ENCODE assay signal across 8 mouse cellular contexts in genomic region chrX:12151996-12152904, GRCm38 (mm10). TPM values are rescaled to one million over a fixed set of nuclear protein-coding genes. Genes with fewer than 3 reads are reported as not detected.
A peak's percentile ranks its signal among the peaks of the same experiment; 100 is the strongest.
DNase-seq lines count a peak whose midpoint lies in the region; ATAC-seq lines count a peak whose summit lies in the region.

No protein-coding gene starts in this region.

- H3K27ac ChIP-seq in lung, embryonic 15.5 days, result no peak overlapping the region
- no peak overlapping the region for H3K27ac ChIP-seq in forebrain, embryonic 13.5 days
- no peak overlapping the region for H3K27ac ChIP-seq in limb, embryonic 11.5 days (replicated peaks; ENCODE audit: low read depth, low read length)
- H3K27ac ChIP-seq in neural tube, embryonic 14.5 days (ENCODE audit: low read depth, low read length), result peak overlapping the region; percentile 8; the same call in 1 of the 2 replicates

- H3K36me3 ChIP-seq in lung, embryonic 15.5 days, result no peaks in the 10 kb centered on the region
- no peaks in the 10 kb centered on the region for H3K36me3 ChIP-seq in forebrain, embryonic 13.5 days (ENCODE audit: poor library complexity, severe bottlenecking)
- no peaks in the 10 kb centered on the region for H3K36me3 ChIP-seq in limb, embryonic 11.5 days (ENCODE audit: control insufficient read depth, insufficient read depth, low read length)
- H3K36me3 ChIP-seq in neural tube, embryonic 14.5 days (ENCODE audit: control insufficient read depth, insufficient read depth, low read length), result no peaks in the 10 kb centered on the region

- H3K4me1 ChIP-seq in lung, embryonic 15.5 days, result peaks cover 42% of the 10 kb centered on the region
- peaks cover 39% of the 10 kb centered on the region for H3K4me1 ChIP-seq in forebrain, embryonic 13.5 days
- H3K4me1 ChIP-seq in limb, embryonic 11.5 days (ENCODE audit: control insufficient read depth, insufficient read depth, low read length), result peaks cover 26% of the 10 kb centered on the region
- peaks cover 3% of the 10 kb centered on the region; the same call in 1 of the 2 replicates for H3K4me1 ChIP-seq in neural tube, embryonic 14.5 days (ENCODE audit: control insufficient read depth, insufficient read depth, low read length)

- 0 out of 2 replicates have a peak overlapping the region, but pooled peaks have one; percentile 4 for H3K9ac ChIP-seq in lung, embryonic 15.5 days
- peak overlapping the region; percentile 58 for H3K9ac ChIP-seq in forebrain, embryonic 13.5 days
- H3K9ac ChIP-seq in limb, embryonic 11.5 days (ENCODE audit: low read length), result 0 out of 2 replicates have a peak overlapping the region, but pooled peaks have one; percentile 34
- H3K9ac ChIP-seq in neural tube, embryonic 14.5 days (replicated peaks; ENCODE audit: low read depth, low read length), result no peak overlapping the region

- peak overlapping the region; percentile 56 for H3K4me2 ChIP-seq in lung, embryonic 15.5 days
- H3K4me2 ChIP-seq in forebrain, embryonic 13.5 days, result peak overlapping the region; percentile 59
- H3K4me2 ChIP-seq in limb, embryonic 11.5 days (ENCODE audit: low read depth, severe bottlenecking), result peak overlapping the region; percentile 41
- H3K4me2 ChIP-seq in neural tube, embryonic 14.5 days (ENCODE audit: low read depth, low read length), result peak overlapping the region; percentile 44

- no peak for DNase-seq in lung, postnatal 10 days
- no peak for DNase-seq in limb, embryonic 11.5 days (ENCODE audit: low spot score)
- no peak for DNase-seq in layer of hippocampus, adult 9-10 months (ENCODE audit: low spot score)
- no peak for DNase-seq in layer of hippocampus, postnatal 25 days (ENCODE audit: extremely low spot score in 1 of 2, low spot score in 1 of 2)
- no peak for DNase-seq in right cerebral cortex, postnatal 36 days (ENCODE audit: low spot score in 2 of 2)

- peak overlapping the region; percentile 28 for H3K4me3 ChIP-seq in lung, embryonic 15.5 days
- peak overlapping the region; percentile 25 for H3K4me3 ChIP-seq in forebrain, embryonic 13.5 days
- peak overlapping the region; percentile 15; the same call in 1 of the 2 replicates for H3K4me3 ChIP-seq in limb, embryonic 11.5 days (ENCODE audit: low read depth, low read length)
- H3K4me3 ChIP-seq in neural tube, embryonic 14.5 days (ENCODE audit: low read depth, low read length), result 0 out of 2 replicates have a peak overlapping the region, but pooled peaks have one; percentile 12

- WGBS in lung, embryonic 15.5 days, result 32% methylated on average over 35 of the region's 42 CpGs
- 15% methylated on average over 39 of the region's 42 CpGs for WGBS in forebrain, embryonic 13.5 days
- WGBS in limb, embryonic 11.5 days, result 5% methylated on average over 38 of the region's 42 CpGs
- WGBS in neural tube, embryonic 14.5 days, result 11% methylated on average over 36 of the region's 42 CpGs

- peak; percentile 17; the same call in 1 of the 2 replicates for ATAC-seq in lung, embryonic 15.5 days (ENCODE audit: borderline replicate concordance, extremely low read depth, low FRiP score, low TSS enrichment)
- ATAC-seq in forebrain, embryonic 13.5 days, result no peak
- ATAC-seq in limb, embryonic 11.5 days (ENCODE audit: insufficient number of reproducible peaks, low FRiP score, low TSS enrichment, low read depth), result no peak
- ATAC-seq in neural tube, embryonic 14.5 days (ENCODE audit: low read depth), result peak; percentile 6; the same call in 1 of the 2 replicates

- H3K27me3 ChIP-seq in lung, embryonic 15.5 days, result peaks cover 65% of the 10 kb centered on the region
- peaks cover 73% of the 10 kb centered on the region for H3K27me3 ChIP-seq in forebrain, embryonic 13.5 days
- H3K27me3 ChIP-seq in limb, embryonic 11.5 days (ENCODE audit: control insufficient read depth, insufficient read depth, low read length), result peaks cover 60% of the 10 kb centered on the region
- peaks cover 5% of the 10 kb centered on the region for H3K27me3 ChIP-seq in neural tube, embryonic 14.5 days (ENCODE audit: control insufficient read depth, insufficient read depth, low read length)

- no peaks in the 10 kb centered on the region for H3K9me3 ChIP-seq in lung, embryonic 15.5 days
- H3K9me3 ChIP-seq in forebrain, embryonic 13.5 days (replicated peaks), result no peaks in the 10 kb centered on the region
- H3K9me3 ChIP-seq in limb, embryonic 11.5 days (ENCODE audit: control insufficient read depth, low read length), result no peaks in the 10 kb centered on the region
- no peaks in the 10 kb centered on the region for H3K9me3 ChIP-seq in neural tube, embryonic 14.5 days (ENCODE audit: control insufficient read depth, low read length)

RNA-seq across cellular contexts. Expression of gene Bcor, which starts 7.9 kb away (rescaled TPM):
- 20.1 and 20.8 TPM in 2 replicates for polyA plus RNA-seq in lung, embryonic 15.5 days (2015; fragmentation: Nextera tagmentation; extraction: Ambion mirVana)
- 16.2 and 18.8 TPM in 2 replicates for polyA plus RNA-seq in forebrain, embryonic 13.5 days (2015; fragmentation: Nextera tagmentation; extraction: Ambion mirVana)
- 26.6 and 30.5 TPM in 2 replicates for polyA plus RNA-seq in limb, embryonic 11.5 days (2014; fragmentation: Nextera tagmentation; extraction: Ambion mirVana)
- 17.9 and 21.1 TPM in 2 replicates for polyA plus RNA-seq in neural tube, embryonic 14.5 days (2014; fragmentation: Nextera tagmentation; extraction: Ambion mirVana)
- 10 to 100 TPM; 17.1 to 17.6 TPM for total RNA-seq in layer of hippocampus, postnatal 25 days (2021)

Comparison
In these comparisons a context has a peak if more than half of its experiments do, and no peak if none do; other contexts are left out.
1. ATAC-seq: peak in lung, embryonic 15.5 days (single experiment) and neural tube, embryonic 14.5 days (single experiment); none in forebrain, embryonic 13.5 days (single experiment) and limb, embryonic 11.5 days (single experiment).
2. Peak in every context shown above with its lines, with median percentiles within 50 percentile points of each other: H3K4me2 ChIP-seq and H3K4me3 ChIP-seq.